Mouse (Mus musculus): ENCODE measurements around the gene Rrbp1. TPM values are rescaled to one million over a fixed set of nuclear protein-coding genes. Genes with fewer than 3 reads are reported as not detected.

Rrbp1 gene
- total RNA-seq, 2 experiments from 2014 or later, result 228 to 233 TPM

DNA sequence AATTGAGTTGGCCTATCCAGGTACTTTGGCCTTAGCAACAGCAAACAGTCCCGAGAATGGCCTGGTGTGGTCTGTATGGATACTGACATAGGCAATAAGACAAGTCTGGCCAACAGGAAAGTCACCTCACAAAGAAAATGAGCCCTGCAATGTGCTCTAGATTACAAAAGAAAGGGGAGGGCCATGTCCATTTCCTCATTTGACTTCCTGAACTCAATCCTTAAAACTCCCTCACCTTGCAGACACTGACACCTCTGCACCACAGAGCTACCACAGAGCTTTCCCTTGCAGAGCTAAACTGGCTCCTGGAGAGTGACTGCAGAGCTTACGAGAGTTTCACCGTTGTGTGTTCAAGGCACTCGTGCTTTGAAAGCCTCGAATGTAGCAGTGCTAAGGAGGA is 48.9 kb downstream of the Rrbp1 start:
- no peak for DNase-seq (ENCODE audit: low spot score in 2 of 2)

GRCm38 (mm10) chr2:143955746-143956145 is 55.3 kb downstream of the Rrbp1 start:
- no peak for DNase-seq (ENCODE audit: low spot score in 2 of 2)

GRCm38 (mm10) chr2:143955004-143955403 is 56.1 kb downstream of the Rrbp1 start:
- no peak for DNase-seq (ENCODE audit: low spot score in 2 of 2)

- no peak for DNase-seq (ENCODE audit: low spot score in 2 of 2)
These were observed 57.1 kb downstream of the Rrbp1 start for GRCm38 (mm10) chr2:143953944-143954343.

- DNase-seq (ENCODE audit: low spot score in 2 of 2), result no peak
These were observed 59.3 kb downstream of the Rrbp1 start for GRCm38 (mm10) chr2:143951546-143952315.

- DNase-seq (ENCODE audit: low spot score in 2 of 2), result no peak
These were observed 60.0 kb downstream of the Rrbp1 start for GRCm38 (mm10) chr2:143951028-143951420.

GRCm38 (mm10) chr2:143950290-143951027 is 60.6 kb downstream of the Rrbp1 start:
- DNase-seq (ENCODE audit: low spot score in 2 of 2), result no peak

GRCm38 (mm10) chr2:143949217-143949616 is 61.8 kb downstream of the Rrbp1 start:
- DNase-seq (ENCODE audit: low spot score in 2 of 2), result no peak

DNA sequence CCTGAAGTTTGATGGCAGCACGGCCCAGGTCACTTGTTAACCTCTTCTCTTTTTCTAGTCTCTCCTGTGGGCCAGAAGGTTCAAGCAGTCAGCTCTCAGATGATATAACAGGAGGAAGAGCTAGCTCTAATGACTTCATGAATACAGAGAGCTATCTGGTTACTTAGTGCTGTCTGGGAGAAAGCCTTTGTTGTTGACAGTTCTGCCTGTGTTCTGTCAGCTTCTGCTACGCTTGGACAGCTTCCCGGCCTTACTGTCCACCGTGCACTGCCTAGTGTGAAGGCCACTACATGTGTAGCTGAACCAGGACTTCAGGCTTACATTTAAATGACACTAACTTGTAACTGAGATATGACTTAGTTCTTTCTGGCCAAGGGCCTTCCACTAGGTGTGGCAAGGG is 62.6 kb downstream of the Rrbp1 start:
- DNase-seq (ENCODE audit: low spot score in 2 of 2), result no peak

DNA sequence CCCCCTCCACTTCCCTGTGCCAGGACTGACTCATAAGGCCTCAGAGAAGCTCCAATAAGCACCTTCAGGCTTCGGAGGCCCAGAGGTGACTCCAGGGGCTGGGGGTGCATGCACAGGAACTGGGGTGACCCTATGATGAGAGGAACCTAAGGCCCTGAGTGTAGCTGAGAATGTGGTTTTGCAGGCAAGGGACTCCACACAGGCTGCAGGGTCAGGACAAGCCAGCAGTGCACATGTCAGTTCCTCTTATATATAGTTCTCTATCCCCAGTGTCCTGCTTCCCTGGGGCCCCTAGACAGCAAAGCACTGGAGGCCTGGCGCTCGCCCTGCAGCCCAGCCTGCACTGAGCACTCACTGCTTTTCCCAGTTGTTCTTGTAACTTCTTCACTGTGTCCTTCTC is 63.1 kb downstream of the Rrbp1 start:
- DNase-seq (ENCODE audit: low spot score in 2 of 2), result no peak

GRCm38 (mm10) chr2:143946399-143946798 is 64.7 kb downstream of the Rrbp1 start:
- DNase-seq (ENCODE audit: low spot score in 2 of 2), result no peak

GRCm38 (mm10) chr2:143945466-143946075 is 65.5 kb downstream of the Rrbp1 start:
- no peak for DNase-seq (ENCODE audit: low spot score in 2 of 2)

DNA sequence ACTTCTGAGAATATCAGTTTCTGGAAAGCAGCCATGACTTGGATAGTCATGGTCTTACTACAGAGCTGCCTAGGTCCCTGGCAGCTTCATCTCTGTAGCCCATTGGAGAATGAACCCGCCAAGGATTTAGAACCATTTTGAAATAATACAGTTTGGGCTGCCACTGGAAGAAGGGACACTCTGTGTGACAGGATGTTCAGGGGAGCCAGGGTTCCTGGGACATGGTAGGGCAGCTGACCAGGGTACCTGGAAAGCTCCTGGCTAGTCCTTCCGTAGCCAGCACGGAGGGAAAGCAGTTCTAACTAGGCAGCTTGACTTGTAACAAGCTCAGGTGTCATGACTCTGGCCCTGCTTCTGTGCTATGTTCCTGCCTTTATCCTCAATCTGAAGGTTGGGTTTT is 66.3 kb downstream of the Rrbp1 start:
- DNase-seq (ENCODE audit: low spot score in 2 of 2), result no peak

DNA sequence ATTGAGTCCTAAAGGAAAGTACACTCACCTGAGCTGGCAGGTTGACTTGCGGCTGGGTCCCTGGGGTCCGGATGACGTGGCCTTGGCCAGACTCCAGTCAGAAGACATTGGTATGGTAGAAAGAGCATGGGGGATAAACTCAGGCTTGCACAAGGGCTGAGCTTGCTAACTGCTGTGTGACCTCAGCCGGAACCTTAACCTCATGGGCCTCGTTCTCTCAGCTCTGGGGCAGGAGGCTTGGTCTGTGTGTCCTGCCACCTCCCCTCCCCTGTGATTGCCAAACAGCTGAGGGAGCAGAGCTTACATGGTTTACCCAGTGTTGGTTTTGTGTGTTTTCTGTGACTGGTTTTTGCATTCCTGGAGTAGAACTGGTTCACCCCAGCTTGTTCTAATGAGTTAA is 70.7 kb downstream of the Rrbp1 start:
- DNase-seq (ENCODE audit: low spot score in 2 of 2), result no peak

DNA sequence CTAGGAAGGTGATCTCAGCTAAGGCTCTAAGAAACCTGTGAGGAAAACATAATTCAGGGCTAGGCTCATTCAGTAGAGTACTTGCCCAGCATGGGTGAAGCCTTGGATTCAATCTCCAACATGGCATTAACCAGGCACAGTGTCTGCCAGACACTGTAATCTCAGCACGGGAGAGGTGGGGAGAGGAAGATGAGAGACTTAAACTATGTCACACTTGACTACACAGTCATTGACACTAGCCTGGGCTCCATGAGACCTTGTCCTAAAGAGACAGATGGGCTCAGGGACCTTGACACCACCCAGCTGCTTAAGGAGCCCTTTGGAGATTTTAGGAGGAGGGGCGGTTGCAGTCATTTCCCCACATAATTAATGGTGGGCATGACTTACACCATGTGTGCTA is 73.2 kb downstream of the Rrbp1 start:
- no peak for DNase-seq (ENCODE audit: low spot score in 2 of 2)

- DNase-seq (ENCODE audit: low spot score in 2 of 2), result no peak
These were observed 76.6 kb downstream of the Rrbp1 start for GRCm38 (mm10) chr2:143934439-143934838.

- DNase-seq (ENCODE audit: low spot score in 2 of 2), result no peak
These were observed 77.5 kb downstream of the Rrbp1 start for GRCm38 (mm10) chr2:143933516-143933915.

DNA sequence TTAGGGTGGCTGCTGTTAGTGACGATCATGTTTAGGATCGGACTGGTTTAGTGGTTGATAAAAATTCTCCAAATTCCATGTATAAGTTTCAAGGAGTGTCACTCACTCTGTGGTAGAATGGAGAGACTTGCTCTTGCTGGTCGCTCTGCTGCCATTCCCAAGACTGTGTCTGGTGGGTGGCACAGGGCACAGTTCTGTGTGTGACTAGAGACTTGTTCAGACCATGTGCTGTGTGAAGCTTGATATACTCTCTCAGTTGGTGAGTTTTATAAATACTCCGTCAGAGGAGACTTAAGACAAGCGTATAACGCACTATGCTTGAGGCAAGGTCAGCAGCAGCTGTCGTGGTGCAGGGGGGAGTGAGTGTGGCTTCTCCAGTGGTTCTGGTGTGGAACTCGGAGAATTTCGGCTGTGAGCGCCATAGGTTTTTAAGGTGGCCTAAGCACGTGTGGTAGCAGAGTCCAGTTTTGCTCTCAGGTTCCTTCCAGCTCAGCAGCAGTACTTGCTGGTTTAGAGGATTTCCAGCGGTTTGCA is 78.7 kb downstream of the Rrbp1 start:
- no peak for DNase-seq (ENCODE audit: low spot score in 2 of 2)

GRCm38 (mm10) chr2:143929607-143930311 is 81.3 kb downstream of the Rrbp1 start:
- no peak for DNase-seq (ENCODE audit: low spot score in 2 of 2)

DNA sequence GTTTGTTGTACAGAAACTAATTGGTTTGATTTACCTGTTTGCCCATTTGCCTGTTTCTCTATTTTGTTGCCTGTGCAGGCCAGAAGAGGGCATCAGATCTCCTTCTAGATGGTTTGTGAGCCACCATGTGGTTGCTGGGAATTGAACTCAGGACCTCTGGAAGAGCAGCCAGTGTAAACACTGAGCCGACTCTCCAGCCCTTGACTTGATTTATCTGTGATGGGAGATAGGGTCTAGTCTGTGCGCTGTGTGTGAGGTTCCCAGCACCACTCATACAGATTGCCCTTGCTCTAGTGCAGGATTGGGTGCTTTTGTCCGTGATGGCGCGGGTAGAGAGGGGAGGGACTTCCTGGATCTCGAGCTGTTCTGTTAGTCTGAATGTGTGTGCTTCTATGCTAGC is 85.2 kb downstream of the Rrbp1 start:
- DNase-seq (ENCODE audit: low spot score in 2 of 2), result no peak

GRCm38 (mm10) chr2:143924085-143924484 is 87.0 kb downstream of the Rrbp1 start:
- DNase-seq (ENCODE audit: low spot score in 2 of 2), result no peak
